Mouse (Mus musculus) NIH3T3 (cell line): ENCODE results near the gene Camk2n2.
A peak's percentile ranks its signal among the peaks of the same experiment; 100 is the strongest.

ENCODE experiments used
- DNase-seq: peaks from one replicate; pipeline ENCODE4 v3.0.0-alpha.2; 2012; ENCODE audit warnings: low read depth

Gene Camk2n2

GRCm38 (mm10) chr16:20610501-20611356 is 10.4 kb downstream of the Camk2n2 start:
- peak; percentile 92 for DNase-seq

- DNase-seq, result no peak
Measured at GRCm38 (mm10) chr16:20604705-20605104, 16.4 kb downstream of the Camk2n2 start.

GRCm38 (mm10) chr16:20600511-20600910 is 20.6 kb downstream of the Camk2n2 start:
- DNase-seq, result peak; percentile 24

- no peak for DNase-seq
Measured at GRCm38 (mm10) chr16:20596687-20597441, 24.2 kb downstream of the Camk2n2 start.

- no peak for DNase-seq
Measured at GRCm38 (mm10) chr16:20595737-20596136, 25.4 kb downstream of the Camk2n2 start.

- DNase-seq, result no peak
Measured at GRCm38 (mm10) chr16:20595060-20595673, 25.9 kb downstream of the Camk2n2 start.

- no peak for DNase-seq
Measured at GRCm38 (mm10) chr16:20591076-20591705, 29.9 kb downstream of the Camk2n2 start.

GRCm38 (mm10) chr16:20590680-20591038 is 30.4 kb downstream of the Camk2n2 start:
- DNase-seq, result no peak

- no peak for DNase-seq
Measured at GRCm38 (mm10) chr16:20589939-20590679, 31.0 kb downstream of the Camk2n2 start.

- DNase-seq, result no peak
Measured at GRCm38 (mm10) chr16:20589366-20589938, 31.6 kb downstream of the Camk2n2 start, which contains the start of gene Vwa5b2. Gene Vwa5b2, plus strand, starts transcription at chr16:20589471.
